Mouse (Mus musculus) limb, embryonic 11.5 days (tissue): ENCODE data around the gene Ssu72. TPM values are rescaled to one million over a fixed set of nuclear protein-coding genes. Genes with fewer than 3 reads are reported as not detected.
"Not testable (repeated sequence)": the region's sequence is repeated elsewhere in the genome, so short reads cannot be mapped to it uniquely, and the experiment has no call there.

Experiments
- ATAC-seq: fragments of 200-750 bp; cut with Nextera tagmentation; 2 replicates; pipeline ENCODE4 v1.8.0; 2017; ENCODE audit warnings: low read depth; ENCODE audit not compliant: insufficient number of reproducible peaks, low FRiP score, low TSS enrichment
- DNase-seq: peaks from one replicate; pipeline ENCODE4 v3.0.0-alpha.2; 2015; ENCODE audit warnings: low spot score
- H3K27ac ChIP-seq: fragments of 300-500 bp; sonication (generic); replicated peaks from 2 replicates; pipeline ENCODE4 v1.5.1; 2014; ENCODE audit warnings: low read depth, mild to moderate bottlenecking, low read length
- H3K27me3 ChIP-seq: fragments of 300-500 bp; sonication (generic); 2 replicates; pipeline ENCODE4 v1.6.1; 2014; ENCODE audit warnings: mild to moderate bottlenecking, low read length, mixed read lengths; ENCODE audit not compliant: control insufficient read depth, insufficient read depth
- H3K36me3 ChIP-seq: fragments of 300-500 bp; sonication (generic); 2 replicates; pipeline ENCODE4 v1.6.1; 2014; ENCODE audit warnings: mild to moderate bottlenecking, low read length, moderate library complexity, mixed read lengths; ENCODE audit not compliant: control insufficient read depth, insufficient read depth
- H3K4me1 ChIP-seq: fragments of 300-500 bp; sonication (generic); 2 replicates; pipeline ENCODE4 v1.6.1; 2014; ENCODE audit warnings: low read length, mixed read lengths; ENCODE audit not compliant: control insufficient read depth, insufficient read depth
- H3K4me2 ChIP-seq: fragments of 300-500 bp; sonication (generic); 2 replicates; pipeline ENCODE4 v1.6.1; 2014; ENCODE audit warnings: low read depth, mild to moderate bottlenecking, moderate library complexity; ENCODE audit not compliant: severe bottlenecking
- H3K4me3 ChIP-seq: fragments of 300-500 bp; sonication (generic); 2 replicates; pipeline ENCODE4 v1.5.1; 2014; ENCODE audit warnings: low read depth, low read length
- H3K9ac ChIP-seq: fragments of 300-500 bp; sonication (generic); 2 replicates; pipeline ENCODE4 v1.6.1; 2014; ENCODE audit warnings: mild to moderate bottlenecking, low read length
- H3K9me3 ChIP-seq: fragments of 300-500 bp; sonication (generic); 2 replicates; pipeline ENCODE4 v1.6.1; 2016; ENCODE audit warnings: low read length; ENCODE audit not compliant: control insufficient read depth
- WGBS: fragments of 180-500 bp; shearing (Covaris S2); extraction: QIAGEN DNeasy Blood & Tissue Kit; methylation state at CpG from one replicate; pipeline ENCODE4 v1.1.7; 2014; 5-methylcytosine and 5-hydroxymethylcytosine counted together
- polyA plus RNA-seq: library from polyadenylated mRNA; unstranded; fragments of >200 nt; fragmentation: Nextera tagmentation; extraction: Ambion mirVana; gene quantifications from 2 replicates; pipeline ENCODE4 v1.2.1, GENCODE M21; 2014

The Ssu72 gene
- polyA plus RNA-seq, result 145 and 147 TPM in 2 replicates

GRCm38 (mm10) chr4:155704721-155705591, at the start of gene Ssu72:
Gene Ssu72, plus strand, starts transcription at chr4:155704800.
- peak within 1 kb of the TSS; percentile 88 for H3K27ac ChIP-seq
- no peaks in the 10 kb centered on the region for H3K9me3 ChIP-seq
- no peaks in the 10 kb centered on the region for H3K4me1 ChIP-seq
- DNase-seq, result peak; percentile 94
- ATAC-seq, result peak; percentile 96
- peak within 1 kb of the TSS; percentile 81 for H3K4me2 ChIP-seq
- no peaks in the 10 kb centered on the region for H3K27me3 ChIP-seq
- under 1% methylated on average over 83 of the region's 83 CpGs for WGBS
- H3K4me3 ChIP-seq, result peak within 1 kb of the TSS; percentile 61
- no peaks in the 10 kb centered on the region for H3K36me3 ChIP-seq
- peak within 1 kb of the TSS; percentile 84 for H3K9ac ChIP-seq

GRCm38 (mm10) chr4:155656214-155656751, 48.3 kb upstream of the Ssu72 start:
- DNase-seq (no peak), ATAC-seq (no peak)
- no peak overlapping the region for H3K27ac ChIP-seq
- H3K4me1 ChIP-seq, result peaks cover 30% of the 10 kb centered on the region
- 88% methylated on average over 13 of the region's 13 CpGs for WGBS
- H3K4me3 ChIP-seq, result no peak overlapping the region
- no peak overlapping the region for H3K4me2 ChIP-seq
- H3K27me3 ChIP-seq, result peaks cover 41% of the 10 kb centered on the region
- no peaks in the 10 kb centered on the region for H3K9me3 ChIP-seq
- H3K9ac ChIP-seq, result no peak overlapping the region
- peaks cover 7% of the 10 kb centered on the region for H3K36me3 ChIP-seq

- peaks cover 13% of the 10 kb centered on the region for H3K4me1 ChIP-seq
- H3K27me3 ChIP-seq, result peaks cover 18% of the 10 kb centered on the region
- DNase-seq (no peak), ATAC-seq (no peak)
- H3K27ac ChIP-seq, result no peak overlapping the region
- H3K36me3 ChIP-seq, result 0 out of 2 replicates have a peak, but pooled peaks cover 8% of the 10 kb centered on the region
- no peaks in the 10 kb centered on the region for H3K9me3 ChIP-seq
- 92% methylated on average over 10 of the region's 10 CpGs for WGBS
- H3K4me2 ChIP-seq, result no peak overlapping the region
- no peak overlapping the region for H3K9ac ChIP-seq
- H3K4me3 ChIP-seq, result no peak overlapping the region
These were observed 45.6 kb upstream of the Ssu72 start for GRCm38 (mm10) chr4:155658961-155659360.

GRCm38 (mm10) chr4:155660641-155661040, 44.0 kb upstream of the Ssu72 start:
- 93% methylated on average over 12 of the region's 12 CpGs for WGBS
- Histone ChIP-seq H3K4me1 (no peaks in the 10 kb centered on the region), H3K4me3 (no peak overlapping the region), H3K9ac (no peak overlapping the region), H3K27ac (no peak overlapping the region), H3K9me3 (no peaks in the 10 kb centered on the region), H3K36me3 (0 out of 2 replicates have a peak, but pooled peaks cover 8% of the 10 kb centered on the region), H3K4me2 (no peak overlapping the region), H3K27me3 (peaks cover 4% of the 10 kb centered on the region)
- DNase-seq (no peak), ATAC-seq (no peak)

GRCm38 (mm10) chr4:155666903-155667302, 37.7 kb upstream of the Ssu72 start:
- H3K4me2 ChIP-seq, result no peak overlapping the region
- ATAC-seq, result no peak
- no peak for DNase-seq
- H3K9ac ChIP-seq, result no peak overlapping the region
- 0 out of 2 replicates have a peak, but pooled peaks cover 3% of the 10 kb centered on the region for H3K36me3 ChIP-seq
- peaks cover 5% of the 10 kb centered on the region; the same call in 1 of the 2 replicates for H3K4me1 ChIP-seq
- H3K9me3 ChIP-seq, result no peaks in the 10 kb centered on the region
- H3K27ac ChIP-seq, result no peak overlapping the region
- no peaks in the 10 kb centered on the region for H3K27me3 ChIP-seq
- no peak overlapping the region for H3K4me3 ChIP-seq

GRCm38 (mm10) chr4:155668689-155669597, 35.7 kb upstream of the Ssu72 start, which contains the start of gene Mib2:
Gene Mib2, minus strand, starts transcription at chr4:155669198.
- Histone ChIP-seq H3K4me2 (peak within 1 kb of the TSS; percentile 92), H3K27ac (no peak within 1 kb of the TSS), H3K4me1 (peaks cover 5% of the 10 kb centered on the region; the same call in 1 of the 2 replicates), H3K9me3 (no peaks in the 10 kb centered on the region), H3K36me3 (no peaks in the 10 kb centered on the region), H3K9ac (peak within 1 kb of the TSS; percentile 78), H3K27me3 (no peaks in the 10 kb centered on the region), H3K4me3 (peak within 1 kb of the TSS; percentile 80)
- WGBS, result under 1% methylated on average over 73 of the region's 73 CpGs
- ATAC-seq (peak; percentile 97), DNase-seq (peak; percentile 98)

GRCm38 (mm10) chr4:155669598-155670075, 35.0 kb upstream of the Ssu72 start:
- DNase-seq (no peak), ATAC-seq (peak; percentile 9; the same call in 1 of the 2 replicates)
- Histone ChIP-seq H3K4me3 (peak overlapping the region; percentile 80), H3K27ac (no peak overlapping the region), H3K27me3 (no peaks in the 10 kb centered on the region), H3K36me3 (no peaks in the 10 kb centered on the region), H3K4me2 (peak overlapping the region; percentile 92), H3K9me3 (no peaks in the 10 kb centered on the region), H3K4me1 (peaks cover 5% of the 10 kb centered on the region; the same call in 1 of the 2 replicates), H3K9ac (no peak overlapping the region)
- 2% methylated on average over 8 of the region's 8 CpGs for WGBS

GRCm38 (mm10) chr4:155670236-155670635, 34.4 kb upstream of the Ssu72 start:
- not testable (repeated sequence) for H3K4me2 ChIP-seq, H3K27me3 ChIP-seq, H3K9ac ChIP-seq, H3K9me3 ChIP-seq, DNase-seq, H3K27ac ChIP-seq, H3K4me3 ChIP-seq, ATAC-seq, H3K36me3 ChIP-seq, H3K4me1 ChIP-seq
- 62% methylated on average over 4 of the region's 4 CpGs for WGBS
